16 mouse cellular contexts compared by ENCODE assay signal in the genomic region with DNA sequence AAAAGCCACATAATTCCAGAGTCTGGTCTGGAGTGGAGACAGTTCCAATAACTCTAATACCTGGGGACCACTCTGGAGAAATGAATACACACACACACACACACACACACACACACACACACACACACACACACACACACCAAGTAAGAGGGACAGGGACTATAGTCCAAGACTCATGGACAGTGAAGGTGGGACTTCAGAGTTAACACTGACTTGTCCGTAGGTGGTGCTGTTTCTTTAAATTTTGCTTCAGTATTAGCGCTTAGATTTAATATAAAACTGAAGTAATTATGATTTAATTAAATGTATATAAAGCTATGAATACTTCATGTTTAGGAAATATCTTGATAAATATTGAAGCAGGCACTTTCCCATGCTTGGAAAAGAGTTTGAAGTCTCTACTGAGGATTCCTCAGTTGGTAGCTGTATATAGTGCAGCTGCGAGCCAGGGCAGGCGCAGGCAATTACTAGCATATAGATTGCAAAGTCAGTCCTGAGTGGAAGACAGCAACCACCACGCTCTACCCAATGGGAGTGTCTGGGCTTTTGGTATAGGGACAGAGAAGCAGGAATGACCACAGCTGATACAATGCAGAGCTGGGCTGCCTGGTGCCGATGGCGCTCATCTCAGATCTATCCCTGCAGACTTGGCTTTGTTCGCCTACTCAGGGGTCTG.
DNase-seq lines count a peak whose midpoint lies in the region; ATAC-seq lines count a peak whose summit lies in the region.
"Had no signal": no experiment of that assay in that cellular context is flagged by ENCODE, and none has a peak within 500 bp of the region (broad histone marks: within the 10 kb centered on the region; RNA-seq: fewer than 3 reads in every experiment).

No protein-coding gene starts in this region.

- H3K4me2 ChIP-seq in hindbrain, embryonic 15.5 days, result no peak overlapping the region
- H3K4me2 ChIP-seq in hindbrain, embryonic 11.5 days (replicated peaks; ENCODE audit: low read depth, low read length), result no peak overlapping the region
- H3K4me2 ChIP-seq in midbrain, embryonic 14.5 days (ENCODE audit: low read length), result no peak overlapping the region
- H3K4me2 ChIP-seq in midbrain, embryonic 11.5 days, result no peak overlapping the region
- no peak overlapping the region for H3K4me2 ChIP-seq in neural tube, embryonic 14.5 days (ENCODE audit: low read depth, low read length)
- H3K4me2 ChIP-seq: heart, embryonic 13.5 days had no signal

- H3K27ac ChIP-seq in hindbrain, embryonic 15.5 days (replicated peaks), result no peak overlapping the region
- no peak overlapping the region for H3K27ac ChIP-seq in hindbrain, embryonic 11.5 days (ENCODE audit: low read depth, low read length)
- H3K27ac ChIP-seq in midbrain, embryonic 14.5 days (replicated peaks; ENCODE audit: low read depth, low read length), result no peak overlapping the region; the same call in 1 of the 2 replicates
- no peak overlapping the region for H3K27ac ChIP-seq in midbrain, embryonic 11.5 days (ENCODE audit: low read depth, low read length)
- H3K27ac ChIP-seq in neural tube, embryonic 14.5 days (ENCODE audit: low read depth, low read length), result no peak overlapping the region
- H3K27ac ChIP-seq: heart, embryonic 13.5 days had no signal

- no peak for DNase-seq in hindbrain, embryonic 11.5 days (ENCODE audit: low spot score)
- DNase-seq in midbrain, embryonic 14.5 days, result peak; percentile 34
- DNase-seq in midbrain, embryonic 11.5 days (ENCODE audit: low spot score, missing footprints), result no peak
- DNase-seq in adipocyte (ENCODE audit: low spot score), result peak; percentile 35
- no peak for DNase-seq in adrenal gland, adult (ENCODE audit: inconsistent age in 2 of 2, low spot score in 1 of 2)
- DNase-seq: cerebellum, adult 11-12 months; cerebellum, postnatal 36 days; gastrocnemius, postnatal 36 days; kidney, postnatal 14 days; layer of hippocampus, adult 9-11 months; liver; lung, postnatal 14 days; thymus, postnatal 14 days had no signal

- 79% methylated on average over 8 of the region's 8 CpGs for WGBS in hindbrain, embryonic 15.5 days
- WGBS in hindbrain, embryonic 11.5 days, result 78% methylated on average over 8 of the region's 8 CpGs
- 84% methylated on average over 8 of the region's 8 CpGs for WGBS in midbrain, embryonic 14.5 days
- 84% methylated on average over 8 of the region's 8 CpGs for WGBS in midbrain, embryonic 11.5 days
- 76% methylated on average over 8 of the region's 8 CpGs for WGBS in neural tube, embryonic 14.5 days

- no peaks in the 10 kb centered on the region for H3K36me3 ChIP-seq in hindbrain, embryonic 15.5 days
- no peaks in the 10 kb centered on the region for H3K36me3 ChIP-seq in hindbrain, embryonic 11.5 days (ENCODE audit: control insufficient read depth, insufficient read depth, low read length)
- H3K36me3 ChIP-seq in midbrain, embryonic 14.5 days (ENCODE audit: control insufficient read depth, insufficient read depth, low read length), result no peaks in the 10 kb centered on the region
- H3K36me3 ChIP-seq in midbrain, embryonic 11.5 days (ENCODE audit: control insufficient read depth, insufficient read depth, low read length), result no peaks in the 10 kb centered on the region
- no peaks in the 10 kb centered on the region for H3K36me3 ChIP-seq in neural tube, embryonic 14.5 days (ENCODE audit: control insufficient read depth, insufficient read depth, low read length)
- H3K36me3 ChIP-seq: heart, embryonic 13.5 days had no signal

- peak; percentile 48; the same call in 1 of the 2 replicates for ATAC-seq in hindbrain, embryonic 15.5 days (ENCODE audit: low FRiP score, low read depth)
- no peak for ATAC-seq in hindbrain, embryonic 11.5 days (ENCODE audit: low FRiP score)
- ATAC-seq in midbrain, embryonic 14.5 days (ENCODE audit: low FRiP score, low TSS enrichment), result no peak
- ATAC-seq in midbrain, embryonic 11.5 days (ENCODE audit: low FRiP score), result no peak
- ATAC-seq in neural tube, embryonic 14.5 days (ENCODE audit: low read depth), result peak; percentile 56; the same call in 1 of the 2 replicates

- H3K9me3 ChIP-seq in hindbrain, embryonic 15.5 days, result no peaks in the 10 kb centered on the region
- H3K9me3 ChIP-seq in hindbrain, embryonic 11.5 days (ENCODE audit: control insufficient read depth, low read length), result no peaks in the 10 kb centered on the region
- no peaks in the 10 kb centered on the region for H3K9me3 ChIP-seq in midbrain, embryonic 14.5 days (ENCODE audit: control insufficient read depth, low read length)
- no peaks in the 10 kb centered on the region for H3K9me3 ChIP-seq in midbrain, embryonic 11.5 days (ENCODE audit: control insufficient read depth, low read length)
- H3K9me3 ChIP-seq in neural tube, embryonic 14.5 days (ENCODE audit: control insufficient read depth, low read length), result no peaks in the 10 kb centered on the region
- H3K9me3 ChIP-seq: heart, embryonic 13.5 days had no signal

- no peaks in the 10 kb centered on the region for H3K4me1 ChIP-seq in hindbrain, embryonic 15.5 days (replicated peaks)
- no peaks in the 10 kb centered on the region for H3K4me1 ChIP-seq in hindbrain, embryonic 11.5 days (replicated peaks; ENCODE audit: control insufficient read depth, insufficient read depth, low read length)
- H3K4me1 ChIP-seq in midbrain, embryonic 14.5 days (ENCODE audit: control insufficient read depth, insufficient read depth, low read length), result no peaks in the 10 kb centered on the region
- H3K4me1 ChIP-seq in midbrain, embryonic 11.5 days (ENCODE audit: control insufficient read depth, insufficient read depth, low read length), result no peaks in the 10 kb centered on the region
- H3K4me1 ChIP-seq in neural tube, embryonic 14.5 days (ENCODE audit: control insufficient read depth, insufficient read depth, low read length), result no peaks in the 10 kb centered on the region; the same call in 1 of the 2 replicates

- H3K27me3 ChIP-seq in hindbrain, embryonic 15.5 days, result no peaks in the 10 kb centered on the region
- no peaks in the 10 kb centered on the region for H3K27me3 ChIP-seq in hindbrain, embryonic 11.5 days (ENCODE audit: control insufficient read depth, insufficient read depth, low read length)
- no peaks in the 10 kb centered on the region for H3K27me3 ChIP-seq in midbrain, embryonic 14.5 days (ENCODE audit: control insufficient read depth, insufficient read depth, low read length)
- H3K27me3 ChIP-seq in midbrain, embryonic 11.5 days (ENCODE audit: control insufficient read depth, insufficient read depth, low read length), result no peaks in the 10 kb centered on the region
- H3K27me3 ChIP-seq in neural tube, embryonic 14.5 days (ENCODE audit: control insufficient read depth, insufficient read depth, low read length), result no peaks in the 10 kb centered on the region
- H3K27me3 ChIP-seq: heart, embryonic 13.5 days had no signal

- H3K4me3 ChIP-seq in hindbrain, embryonic 15.5 days, result no peak overlapping the region
- H3K4me3 ChIP-seq in hindbrain, embryonic 11.5 days (ENCODE audit: low read depth, low read length), result no peak overlapping the region
- H3K4me3 ChIP-seq in midbrain, embryonic 14.5 days (replicated peaks; ENCODE audit: low read depth, low read length), result no peak overlapping the region
- H3K4me3 ChIP-seq in midbrain, embryonic 11.5 days (ENCODE audit: low read depth, low read length), result no peak overlapping the region
- H3K4me3 ChIP-seq in neural tube, embryonic 14.5 days (ENCODE audit: low read depth, low read length), result no peak overlapping the region
- H3K4me3 ChIP-seq: heart, embryonic 13.5 days had no signal

- H3K9ac ChIP-seq in hindbrain, embryonic 15.5 days, result no peak overlapping the region
- no peak overlapping the region for H3K9ac ChIP-seq in hindbrain, embryonic 11.5 days (ENCODE audit: low read depth, low read length)
- no peak overlapping the region for H3K9ac ChIP-seq in midbrain, embryonic 14.5 days (replicated peaks; ENCODE audit: low read length)
- H3K9ac ChIP-seq in midbrain, embryonic 11.5 days (ENCODE audit: low read length), result no peak overlapping the region
- no peak overlapping the region for H3K9ac ChIP-seq in neural tube, embryonic 14.5 days (replicated peaks; ENCODE audit: low read depth, low read length)
- H3K9ac ChIP-seq: heart, embryonic 13.5 days had no signal

Comparison
In these comparisons a context has a peak if more than half of its experiments do, and no peak if none do; other contexts are left out.
1. ATAC-seq: peak in hindbrain, embryonic 15.5 days (single experiment) and neural tube, embryonic 14.5 days (single experiment); none in hindbrain, embryonic 11.5 days (single experiment), midbrain, embryonic 14.5 days (single experiment) and midbrain, embryonic 11.5 days (single experiment).
2. DNase-seq: peak in midbrain, embryonic 14.5 days (single experiment) and adipocyte (single experiment); none in hindbrain, embryonic 11.5 days (single experiment), midbrain, embryonic 11.5 days (single experiment) and adrenal gland, adult (0 of 2).